Mouse (Mus musculus): ENCODE results near the gene Nradd.

DNA sequence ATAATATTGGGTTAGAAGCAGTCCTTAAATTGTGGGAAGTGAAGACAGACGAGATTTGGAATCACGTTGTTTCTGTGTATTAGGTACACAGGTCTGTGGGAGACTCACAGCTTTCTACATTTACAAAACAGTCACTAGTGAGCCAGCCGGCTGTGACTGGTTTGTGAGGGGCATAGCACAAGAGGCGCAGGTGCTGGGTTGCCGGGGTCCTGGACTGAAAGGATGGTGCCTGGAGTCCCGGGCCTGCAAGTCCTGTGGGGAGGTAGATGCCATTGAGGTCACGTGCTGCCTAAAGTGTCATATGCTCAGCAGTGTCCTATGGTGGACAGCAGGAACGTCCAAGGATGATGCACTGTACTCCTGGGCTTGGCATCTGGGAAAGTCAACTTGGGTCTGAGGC is 42.1 kb upstream of the Nradd start:
- TF ChIP-seq CTCF (IDR thresholded peaks at IDR 0.05) (no peak), POLR2A (IDR thresholded peaks at IDR 0.05; ENCODE audit: insufficient read depth, low read depth, low read length) (no peak), EP300 (IDR thresholded peaks at IDR 0.05; ENCODE audit: insufficient read depth, low read depth, low read length) (no peak)

Measured in heart, adult 2 months (tissue).